Mouse (Mus musculus): ENCODE data around the gene Ephx3.
A peak's percentile ranks its signal among the peaks of the same experiment; 100 is the strongest.

Ephx3 gene

GRCm38 (mm10) chr17:32173166-32173565, 16.2 kb downstream of the Ephx3 start:
- DNase-seq (ENCODE audit: low read depth, low spot score), result no peak

GRCm38 (mm10) chr17:32172485-32172884, 16.9 kb downstream of the Ephx3 start:
- DNase-seq (ENCODE audit: low read depth, low spot score), result no peak

- DNase-seq (ENCODE audit: low read depth, low spot score), result no peak
These were observed 19.7 kb downstream of the Ephx3 start for GRCm38 (mm10) chr17:32169518-32170225.

GRCm38 (mm10) chr17:32166687-32167086, 22.7 kb downstream of the Ephx3 start, which contains the start of gene Notch3:
Gene Notch3, minus strand, starts transcription at chr17:32166852.
- DNase-seq (ENCODE audit: low read depth, low spot score), result peak; percentile 55

GRCm38 (mm10) chr17:32165803-32166595, 23.4 kb downstream of the Ephx3 start:
- DNase-seq (ENCODE audit: low read depth, low spot score), result peak; percentile 75

- no peak for DNase-seq (ENCODE audit: low read depth, low spot score)
These were observed 24.0 kb downstream of the Ephx3 start for GRCm38 (mm10) chr17:32165266-32165802.

- DNase-seq (ENCODE audit: low read depth, low spot score), result no peak
These were observed 24.6 kb downstream of the Ephx3 start for GRCm38 (mm10) chr17:32164780-32165179.

GRCm38 (mm10) chr17:32163910-32164650, 25.3 kb downstream of the Ephx3 start:
- DNase-seq (ENCODE audit: low read depth, low spot score), result no peak

GRCm38 (mm10) chr17:32162112-32162850, 27.1 kb downstream of the Ephx3 start:
- peak; percentile 78 for DNase-seq (ENCODE audit: low read depth, low spot score)

- no peak for DNase-seq (ENCODE audit: low read depth, low spot score)
These were observed 28.5 kb downstream of the Ephx3 start for GRCm38 (mm10) chr17:32160882-32161281.

GRCm38 (mm10) chr17:32158841-32159240, 30.5 kb downstream of the Ephx3 start:
- no peak for DNase-seq (ENCODE audit: low read depth, low spot score)

GRCm38 (mm10) chr17:32146718-32147117, 42.6 kb downstream of the Ephx3 start:
- no peak for DNase-seq (ENCODE audit: low read depth, low spot score)

GRCm38 (mm10) chr17:32142907-32143854, 46.2 kb downstream of the Ephx3 start:
- peak; percentile 87 for DNase-seq (ENCODE audit: low read depth, low spot score)

GRCm38 (mm10) chr17:32142234-32142633, 47.1 kb downstream of the Ephx3 start:
- no peak for DNase-seq (ENCODE audit: low read depth, low spot score)
